Mouse (Mus musculus): ENCODE data around the gene Sesn3.
A peak's percentile ranks its signal among the peaks of the same experiment; 100 is the strongest.
"Not testable (repeated sequence)": the region's sequence is repeated elsewhere in the genome, so short reads cannot be mapped to it uniquely, and the experiment has no call there.

Gene Sesn3

GRCm38 (mm10) chr9:14274986-14275720, at the start of gene Sesn3:
Gene Sesn3 (plus strand): TSS chr9:14275067.
- DNase-seq: peak; percentile 88 to 90

GRCm38 (mm10) chr9:14227086-14227485, 47.8 kb upstream of the Sesn3 start:
- peak; percentile 12 to 28 for DNase-seq

- no peak for DNase-seq
These were observed 41.0 kb upstream of the Sesn3 start for GRCm38 (mm10) chr9:14233702-14234373.

GRCm38 (mm10) chr9:14235286-14235685, 39.6 kb upstream of the Sesn3 start:
- no peak for DNase-seq

GRCm38 (mm10) chr9:14241003-14241402, 33.9 kb upstream of the Sesn3 start:
- not testable (repeated sequence) for DNase-seq

GRCm38 (mm10) chr9:14242308-14242707, 32.6 kb upstream of the Sesn3 start:
- DNase-seq: no peak

- DNase-seq: peak; percentile 70 to 75
These were observed 30.3 kb upstream of the Sesn3 start for GRCm38 (mm10) chr9:14244528-14244927.

GRCm38 (mm10) chr9:14245013-14245586, 29.8 kb upstream of the Sesn3 start:
- DNase-seq: no peak

- no peak for DNase-seq
These were observed 28.7 kb upstream of the Sesn3 start for GRCm38 (mm10) chr9:14246016-14246799.

GRCm38 (mm10) chr9:14247480-14248208, 27.2 kb upstream of the Sesn3 start:
- DNase-seq: no peak

GRCm38 (mm10) chr9:14248209-14248596, 26.7 kb upstream of the Sesn3 start:
- DNase-seq: no peak

- DNase-seq: no peak
These were observed 13.7 kb upstream of the Sesn3 start for GRCm38 (mm10) chr9:14261150-14261549.

- DNase-seq: peak; percentile 52 to 57
These were observed 12.3 kb upstream of the Sesn3 start for GRCm38 (mm10) chr9:14262568-14262972.

- DNase-seq: no peak
These were observed 8.4 kb upstream of the Sesn3 start for GRCm38 (mm10) chr9:14266470-14266869.

GRCm38 (mm10) chr9:14268578-14268977, 6.3 kb upstream of the Sesn3 start:
- no peak for DNase-seq

GRCm38 (mm10) chr9:14272921-14273320, 1.9 kb upstream of the Sesn3 start:
- peak; percentile 29 to 40 for DNase-seq

GRCm38 (mm10) chr9:14274586-14274985, 281 bp upstream of the Sesn3 start:
- DNase-seq: no peak

GRCm38 (mm10) chr9:14275792-14276480, 1.1 kb downstream of the Sesn3 start:
- peak; percentile 97 to 98 for DNase-seq

- DNase-seq: peak; percentile 73 to 80
These were observed 1.8 kb downstream of the Sesn3 start for GRCm38 (mm10) chr9:14276481-14277287.

GRCm38 (mm10) chr9:14277365-14277991, 2.6 kb downstream of the Sesn3 start:
- DNase-seq: no peak
